Mouse (Mus musculus): ENCODE data around the gene Hemgn.

DNA sequence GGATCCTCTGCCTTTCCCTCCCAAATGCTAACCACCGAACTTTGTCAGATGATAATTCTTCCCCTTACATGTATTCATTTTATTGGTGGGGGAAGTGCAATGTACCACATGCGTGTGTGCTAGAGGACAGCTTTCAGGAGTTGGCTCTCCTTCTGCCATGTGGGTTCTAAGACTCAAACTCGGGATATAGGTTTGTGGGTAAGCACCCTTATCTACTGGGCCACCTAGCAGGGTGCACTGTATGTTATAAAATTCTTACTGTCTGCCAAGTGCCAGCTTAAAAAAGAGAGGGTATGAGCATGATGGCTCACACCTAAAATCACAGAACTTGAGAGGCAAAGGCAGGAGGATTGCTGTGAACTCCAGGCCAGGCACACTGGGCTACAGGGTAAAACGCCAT lies 14.5 kb downstream of the Hemgn start:
- no peak for TF ChIP-seq CTCF (IDR thresholded peaks at IDR 0.05; ENCODE audit: control insufficient read depth, insufficient read depth, insufficient read length)
- no peak for TF ChIP-seq MAX (IDR thresholded peaks at IDR 0.05)
- TF ChIP-seq USF1 (IDR thresholded peaks at IDR 0.05; ENCODE audit: low read depth) = no peak
- TF ChIP-seq MYOD1 (IDR thresholded peaks at IDR 0.05; ENCODE audit: control insufficient read depth, insufficient read length, low read depth) = no peak
- no peak for TF ChIP-seq MYOG (IDR thresholded peaks at IDR 0.05; ENCODE audit: control insufficient read depth, extremely low read depth, insufficient read length)

All from C2C12 (cell line).